Mouse (Mus musculus): ENCODE measurements around the gene Serinc3. TPM values are rescaled to one million over a fixed set of nuclear protein-coding genes. Genes with fewer than 3 reads are reported as not detected.

Gene Serinc3
- polyA plus RNA-seq, 1 experiment from 2014 or later: 37.5 TPM

- Histone ChIP-seq H3K4me2 (no peak overlapping the region), H3K9me3 (no peaks in the 10 kb centered on the region), H3K36me3 (no peaks in the 10 kb centered on the region), H3K27me3 (no peaks in the 10 kb centered on the region), H3K4me3 (no peak overlapping the region), H3K27ac (no peak overlapping the region), H3K4me1 (replicated peaks) (0 out of 2 replicates have a peak, but pooled peaks cover 8% of the 10 kb centered on the region), H3K9ac (no peak overlapping the region)
- 87% methylated on average over 10 of the region's 10 CpGs for WGBS
- ATAC-seq (ENCODE audit: low FRiP score): no peak
Measured at GRCm38 (mm10) chr2:163583226-163584087, 61.5 kb downstream of the Serinc3 start.

- ATAC-seq (ENCODE audit: low FRiP score): no peak
- Histone ChIP-seq H3K4me3 (no peak overlapping the region), H3K9me3 (no peaks in the 10 kb centered on the region), H3K27me3 (no peaks in the 10 kb centered on the region), H3K36me3 (no peaks in the 10 kb centered on the region), H3K4me1 (replicated peaks) (peaks cover 4% of the 10 kb centered on the region; the same call in 1 of the 2 replicates), H3K27ac (no peak overlapping the region), H3K4me2 (no peak overlapping the region), H3K9ac (no peak overlapping the region)
- WGBS: 85% methylated on average over 13 of the region's 13 CpGs
Measured at GRCm38 (mm10) chr2:163580069-163580945, 64.6 kb downstream of the Serinc3 start.

GRCm38 (mm10) chr2:163577986-163578385 lies 66.9 kb downstream of the Serinc3 start:
- Histone ChIP-seq H3K27me3 (no peaks in the 10 kb centered on the region), H3K9me3 (no peaks in the 10 kb centered on the region), H3K4me2 (no peak overlapping the region), H3K4me1 (replicated peaks) (no peaks in the 10 kb centered on the region; the same call in 1 of the 2 replicates), H3K9ac (no peak overlapping the region), H3K36me3 (no peaks in the 10 kb centered on the region), H3K27ac (no peak overlapping the region), H3K4me3 (no peak overlapping the region)
- WGBS: 74% methylated on average over 2 of the region's 2 CpGs
- no peak for ATAC-seq (ENCODE audit: low FRiP score)

DNA sequence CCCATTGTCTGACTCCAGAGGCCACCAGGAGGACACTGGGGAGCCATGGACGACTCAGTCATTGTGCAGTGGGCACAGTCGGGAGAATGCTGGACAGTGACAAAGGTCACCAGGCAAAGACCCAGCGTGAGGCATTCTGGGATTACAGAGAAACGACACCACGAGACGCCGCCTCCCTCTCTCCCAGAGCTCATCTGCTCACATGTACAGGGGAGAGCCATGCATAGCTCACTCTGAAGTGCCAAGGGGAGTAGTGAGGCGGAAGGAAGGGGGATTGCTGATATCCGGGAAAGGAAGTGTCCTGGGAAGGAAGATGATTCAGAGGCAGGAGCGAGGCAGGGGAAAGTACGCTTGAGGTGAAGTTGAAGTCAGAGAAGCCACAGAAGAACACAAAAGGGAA lies 69.7 kb downstream of the Serinc3 start:
- 42% methylated on average over 11 of the region's 11 CpGs for WGBS
- no peaks in the 10 kb centered on the region for H3K9me3 ChIP-seq
- no peak overlapping the region for H3K4me2 ChIP-seq
- no peaks in the 10 kb centered on the region; the same call in 1 of the 2 replicates for H3K4me1 ChIP-seq (replicated peaks)
- no peak overlapping the region for H3K4me3 ChIP-seq
- no peak overlapping the region for H3K27ac ChIP-seq
- H3K36me3 ChIP-seq: no peaks in the 10 kb centered on the region
- H3K9ac ChIP-seq: no peak overlapping the region
- H3K27me3 ChIP-seq: 0 out of 2 replicates have a peak, but pooled peaks cover 4% of the 10 kb centered on the region
- no peak for ATAC-seq (ENCODE audit: low FRiP score)

- Histone ChIP-seq H3K36me3 (no peaks in the 10 kb centered on the region), H3K27me3 (0 out of 2 replicates have a peak, but pooled peaks cover 4% of the 10 kb centered on the region), H3K4me1 (replicated peaks) (no peaks in the 10 kb centered on the region; the same call in 1 of the 2 replicates), H3K4me3 (no peak overlapping the region), H3K9me3 (no peaks in the 10 kb centered on the region), H3K9ac (no peak overlapping the region), H3K27ac (no peak overlapping the region), H3K4me2 (no peak overlapping the region)
- no peak for ATAC-seq (ENCODE audit: low FRiP score)
- WGBS: 84% methylated on average over 3 of the region's 3 CpGs
Measured at GRCm38 (mm10) chr2:163574321-163574720, 70.6 kb downstream of the Serinc3 start.

Other genes with a start within 250 kb of the Serinc3 start
- gene Jph2, start 247.1 kb downstream of the Serinc3 start, polyA plus RNA-seq (2015; fragmentation: Nextera tagmentation; extraction: Ambion mirVana): 0.38 and 0.49 TPM in 2 replicates
- gene Oser1, start 220.4 kb downstream of the Serinc3 start, polyA plus RNA-seq (2015; fragmentation: Nextera tagmentation; extraction: Ambion mirVana): 75.0 and 76.2 TPM in 2 replicates
- gene Gdap1l1, start 206.7 kb downstream of the Serinc3 start, polyA plus RNA-seq (2015; fragmentation: Nextera tagmentation; extraction: Ambion mirVana): 121 and 129 TPM in 2 replicates
- gene Fitm2, start 172.5 kb downstream of the Serinc3 start, polyA plus RNA-seq (2015; fragmentation: Nextera tagmentation; extraction: Ambion mirVana): 14.0 and 14.1 TPM in 2 replicates
- not detected in 2 replicates for gene R3hdml, start 152.8 kb downstream of the Serinc3 start, polyA plus RNA-seq (2015; fragmentation: Nextera tagmentation; extraction: Ambion mirVana)
- gene Hnf4a, start 138.3 kb downstream of the Serinc3 start, polyA plus RNA-seq (2015; fragmentation: Nextera tagmentation; extraction: Ambion mirVana): 0.09 TPM in 1 of 2 replicates, not detected in the other
- gene Ttpal, start 42.8 kb downstream of the Serinc3 start, polyA plus RNA-seq (2015; fragmentation: Nextera tagmentation; extraction: Ambion mirVana): 42.0 and 48.1 TPM in 2 replicates
- 110 and 119 TPM in 2 replicates for gene Pkig, start 13.3 kb upstream of the Serinc3 start, polyA plus RNA-seq (2015; fragmentation: Nextera tagmentation; extraction: Ambion mirVana)
- 2.8 and 3.2 TPM in 2 replicates for gene Ada, start 105.1 kb upstream of the Serinc3 start, polyA plus RNA-seq (2015; fragmentation: Nextera tagmentation; extraction: Ambion mirVana)
- 0.13 and 0.22 TPM in 2 replicates for gene Ccn5, start 175.7 kb upstream of the Serinc3 start, polyA plus RNA-seq (2015; fragmentation: Nextera tagmentation; extraction: Ambion mirVana)
- gene Kcnk15, start 208.5 kb upstream of the Serinc3 start, polyA plus RNA-seq (2015; fragmentation: Nextera tagmentation; extraction: Ambion mirVana): not detected in 2 replicates

Data from hindbrain, embryonic 13.5 days (tissue).